Mouse (Mus musculus) regulatory T cell (primary cell): Measurements from ENCODE around the gene Defb42.

Experiments used
- in situ Hi-C: fragments of 300-600 bp; cut with MboI, MseI; formaldehyde crosslinking; loops from one replicate; pipeline ENCODE4 v1.15.1; 2025; ENCODE audit warnings: high pct_unique_total_duplicates

Gene Defb42

DNA sequence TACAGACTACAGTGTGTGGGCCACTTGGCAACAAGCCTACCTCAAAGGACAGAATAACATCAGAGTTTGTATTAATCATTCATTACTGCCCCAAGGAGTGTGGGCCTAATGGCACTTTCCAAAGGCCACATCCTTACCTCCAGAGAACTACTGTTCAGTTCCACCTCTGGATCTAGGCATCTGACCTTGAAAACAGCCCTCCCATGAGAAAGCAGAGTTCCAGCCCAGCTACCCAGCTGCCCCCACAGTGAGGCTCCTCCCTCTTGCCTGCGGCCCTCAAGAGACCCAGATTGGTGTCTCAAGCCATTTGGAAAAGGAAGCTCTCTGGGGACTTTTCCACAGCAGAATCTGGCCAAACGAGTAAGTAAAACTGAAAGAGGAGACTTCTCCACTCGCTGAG lies at the start of gene Defb42:
Gene Defb42, plus strand, starts transcription at position 301 of the 400 bp plus-strand sequence.
- in situ Hi-C loops, result no loop called here

GRCm38 (mm10) chr14:62997777-62998176 lies 49.0 kb upstream of the Defb42 start, which contains the start of gene Defb47:
Gene Defb47, plus strand, starts transcription at chr14:62998077.
- in situ Hi-C loops, result no loop called here

DNA sequence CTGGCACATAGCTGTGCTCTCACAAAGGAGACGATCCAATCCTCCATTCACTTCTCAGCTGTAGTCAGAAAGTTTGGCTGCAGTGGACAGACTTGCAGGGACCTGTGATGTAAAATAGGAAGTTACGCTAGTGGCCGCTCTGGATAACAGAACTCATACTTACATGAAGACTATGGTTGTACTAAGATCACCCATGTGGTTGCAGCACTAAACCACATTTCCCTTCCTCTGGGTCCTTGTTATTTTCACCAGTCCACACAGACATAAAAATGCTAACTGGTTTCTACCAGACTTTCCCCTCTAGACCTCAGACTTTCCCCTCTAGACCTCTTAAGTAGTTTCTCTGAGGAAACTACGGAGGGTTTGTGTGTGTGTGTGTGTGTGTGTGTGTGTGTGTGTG lies 47.8 kb upstream of the Defb42 start:
- in situ Hi-C loops, result no loop called here

GRCm38 (mm10) chr14:63002588-63002987 lies 44.2 kb upstream of the Defb42 start:
- in situ Hi-C loops, result no loop called here

DNA sequence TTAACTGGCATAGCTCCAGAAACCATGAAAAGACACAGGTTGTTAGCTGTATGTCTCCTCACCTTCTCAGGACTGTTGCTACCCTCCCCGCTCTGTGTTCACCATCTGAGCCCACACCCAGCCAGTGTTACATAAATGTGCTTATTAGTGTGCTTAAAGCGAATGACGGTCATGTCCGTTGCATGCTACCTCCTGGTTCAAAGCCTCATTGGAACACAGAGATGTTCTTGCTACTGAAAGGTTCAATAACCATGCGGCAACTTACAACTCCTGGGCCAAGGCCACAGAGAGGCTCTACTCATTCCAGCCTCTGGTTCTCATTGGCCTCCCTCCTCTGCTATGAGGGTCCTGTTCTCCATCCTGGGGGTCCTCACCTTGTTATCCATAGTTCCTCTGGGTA lies 35.3 kb upstream of the Defb42 start, which contains the start of gene Defb43:
Gene Defb43, plus strand, starts transcription at position 301 of the 400 bp plus-strand sequence.
- in situ Hi-C loops, result no loop called here

DNA sequence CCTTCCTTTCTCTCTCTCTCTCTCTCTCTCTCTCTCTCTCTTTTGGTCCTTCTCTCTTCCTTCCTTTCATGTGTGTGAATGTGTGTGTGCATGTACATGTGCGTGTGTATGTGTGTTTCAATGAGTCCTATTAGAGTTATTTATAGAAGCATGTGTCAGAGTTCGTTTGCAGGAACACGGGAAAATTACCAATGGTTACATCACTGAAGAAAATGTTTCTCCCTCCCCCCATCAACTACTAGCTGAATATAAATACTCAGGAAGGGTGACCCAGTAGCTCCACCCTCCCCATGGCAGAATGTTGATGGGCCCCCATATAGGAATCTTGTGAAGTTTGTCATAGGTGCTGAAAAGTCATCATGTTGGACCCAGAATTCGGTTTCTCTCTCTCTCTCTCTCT lies 33.7 kb upstream of the Defb42 start:
- in situ Hi-C loops, result no loop called here

DNA sequence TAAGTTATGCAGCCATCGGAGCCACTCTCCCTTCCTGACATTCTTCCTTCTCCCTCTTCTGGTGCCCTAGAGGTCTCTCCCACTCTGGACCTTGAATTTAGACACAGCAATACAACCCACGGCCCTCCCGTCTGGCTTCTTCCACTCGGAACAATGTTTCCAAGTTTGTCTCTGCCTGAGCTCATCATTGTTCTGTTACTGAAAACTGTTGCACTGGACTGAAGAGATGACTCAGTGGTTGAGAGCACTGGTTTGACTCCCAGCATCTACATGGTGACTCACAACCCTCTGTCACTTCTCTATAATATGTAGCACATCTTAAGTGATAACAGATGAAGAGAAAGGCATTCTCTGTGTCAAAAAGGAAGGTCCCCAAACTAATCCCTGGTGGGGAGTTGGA lies 32.1 kb upstream of the Defb42 start:
- in situ Hi-C loops, result no loop called here

GRCm38 (mm10) chr14:63020524-63021156 lies 26.2 kb upstream of the Defb42 start:
- in situ Hi-C loops, result loop anchor here (5.0 kb wide), 1 partner anchor 1733 kb away; no protein-coding TSS in a partner anchor

DNA sequence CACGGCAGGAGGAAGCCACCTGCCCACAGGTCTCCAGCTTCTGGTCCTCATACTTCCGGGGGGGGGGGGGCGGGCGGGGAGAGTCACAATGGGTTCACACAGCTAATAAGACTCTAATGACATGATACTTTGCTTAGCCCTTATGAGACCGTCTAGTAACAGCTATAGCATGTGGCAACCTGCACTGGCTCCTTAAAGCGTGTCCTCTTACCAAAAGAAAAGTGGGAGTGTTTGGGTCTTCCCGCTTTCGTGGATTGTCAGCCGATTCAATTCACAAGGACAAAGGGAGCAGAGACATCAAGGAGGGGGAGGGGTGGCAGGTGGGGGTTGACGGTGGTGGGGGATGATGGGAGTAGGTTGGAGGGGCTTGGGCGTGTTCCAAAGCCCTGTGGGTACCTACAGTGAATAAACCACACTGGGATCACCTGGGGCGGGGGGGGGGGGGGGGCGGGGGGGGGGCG lies 3.1 kb downstream of the Defb42 start, which contains the start of gene Defb30:
Gene Defb30, minus strand, starts transcription at position 51 of the 461 bp plus-strand sequence.
- in situ Hi-C loops, result no loop called here

DNA sequence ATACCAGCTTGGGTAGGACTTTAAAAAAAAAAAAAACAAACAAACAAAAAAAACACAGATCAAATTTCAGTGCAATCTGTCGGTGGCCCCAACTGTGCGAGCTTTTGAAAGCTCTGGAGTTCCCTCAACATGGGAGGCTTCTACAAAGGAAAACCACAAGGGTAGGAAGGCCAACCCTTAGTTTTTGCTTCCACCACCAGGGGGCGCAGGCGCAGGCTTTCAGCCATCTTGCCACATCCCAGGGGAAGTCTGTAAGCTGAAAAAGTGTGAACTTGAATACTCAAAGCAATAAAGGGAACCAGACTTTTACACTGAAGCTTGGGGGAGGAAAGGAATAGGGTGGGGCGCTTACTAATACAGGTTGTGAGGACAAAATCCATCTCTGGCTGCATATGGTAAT lies 4.0 kb downstream of the Defb42 start:
- in situ Hi-C loops, result no loop called here

DNA sequence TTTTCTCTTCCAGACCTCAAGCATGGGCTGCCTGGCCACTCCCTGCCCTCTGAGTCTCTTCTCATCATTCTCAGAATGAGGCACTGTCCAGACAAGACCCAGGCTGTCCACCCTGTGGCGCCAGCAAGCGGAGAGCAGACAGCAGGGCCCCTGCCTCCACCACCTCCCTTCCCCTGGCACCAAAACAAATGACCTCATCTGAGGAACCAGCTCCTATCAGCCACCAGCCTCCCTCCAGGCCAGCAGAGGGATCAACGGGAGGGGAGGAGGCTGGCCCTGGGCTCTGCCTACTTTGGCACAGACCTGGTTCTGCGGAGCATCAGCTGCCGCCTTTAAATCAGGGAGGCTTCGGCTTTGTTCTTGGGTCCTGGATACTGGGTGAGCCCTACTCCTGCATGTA lies 7.9 kb downstream of the Defb42 start:
- in situ Hi-C loops, result no loop called here

DNA sequence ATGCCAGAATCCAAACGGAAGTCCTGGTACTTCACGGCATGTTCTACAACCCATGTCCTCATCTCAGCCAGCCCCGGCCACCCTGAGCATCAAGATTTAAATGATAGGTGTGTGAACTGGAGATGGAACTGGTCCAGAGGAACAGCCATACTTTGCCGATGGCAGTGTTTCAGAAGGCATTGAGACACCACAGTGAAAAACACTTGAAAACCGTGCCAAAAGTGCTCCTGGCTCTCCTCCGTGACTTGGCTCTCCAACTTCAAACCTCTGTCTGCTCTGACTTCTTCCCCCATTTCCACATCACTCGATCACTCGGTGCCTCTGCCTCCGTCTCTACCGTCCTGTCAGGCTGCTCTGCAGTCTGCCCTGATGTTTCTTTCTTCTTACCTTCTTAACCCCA lies 13.6 kb downstream of the Defb42 start:
- in situ Hi-C loops, result no loop called here

DNA sequence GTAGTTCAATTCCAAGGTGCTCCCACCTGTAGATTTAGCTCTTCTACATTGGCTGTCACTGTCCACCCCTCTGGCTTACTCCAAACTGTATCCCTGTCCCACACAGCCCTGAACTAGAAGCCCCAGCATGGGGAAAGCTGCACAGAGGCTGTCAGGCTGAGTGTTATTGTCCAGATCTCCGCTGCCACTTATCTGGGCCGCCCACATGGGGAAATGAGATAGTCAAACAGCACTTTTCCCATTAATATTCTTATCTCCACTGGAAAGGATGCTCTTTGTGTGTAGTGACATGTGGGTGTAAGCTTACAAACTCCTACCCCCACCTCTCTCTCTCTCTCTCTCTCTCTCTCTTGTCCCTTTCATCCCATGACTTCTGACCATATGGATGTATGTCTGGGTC lies 15.4 kb downstream of the Defb42 start:
- in situ Hi-C loops, result no loop called here

DNA sequence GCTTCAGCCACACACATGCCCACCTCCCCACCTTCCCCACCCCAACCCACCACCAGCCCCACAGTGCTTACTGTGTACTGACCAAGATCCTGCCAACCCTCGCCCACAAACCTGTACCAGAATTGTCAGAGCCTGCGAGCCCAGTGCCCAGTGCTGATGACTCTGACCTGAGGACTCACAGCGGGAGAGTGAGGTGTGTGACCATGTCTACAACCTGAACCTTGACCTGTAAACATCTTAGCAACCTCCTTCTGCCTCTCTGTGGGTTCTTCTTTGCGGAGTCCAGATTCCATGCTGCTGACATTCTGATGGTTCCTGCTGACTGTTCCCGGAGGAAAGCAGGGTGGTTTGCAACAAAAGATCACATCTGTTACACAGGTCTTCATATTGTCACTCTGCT lies 18.6 kb downstream of the Defb42 start:
- in situ Hi-C loops, result loop anchor here (5.0 kb wide), 1 partner anchor 307 kb away; no protein-coding TSS in a partner anchor

GRCm38 (mm10) chr14:63066630-63067310 lies 20.0 kb downstream of the Defb42 start:
- in situ Hi-C loops, result loop anchor here (5.0 kb wide), 1 partner anchor 306 kb away; no protein-coding TSS in a partner anchor

DNA sequence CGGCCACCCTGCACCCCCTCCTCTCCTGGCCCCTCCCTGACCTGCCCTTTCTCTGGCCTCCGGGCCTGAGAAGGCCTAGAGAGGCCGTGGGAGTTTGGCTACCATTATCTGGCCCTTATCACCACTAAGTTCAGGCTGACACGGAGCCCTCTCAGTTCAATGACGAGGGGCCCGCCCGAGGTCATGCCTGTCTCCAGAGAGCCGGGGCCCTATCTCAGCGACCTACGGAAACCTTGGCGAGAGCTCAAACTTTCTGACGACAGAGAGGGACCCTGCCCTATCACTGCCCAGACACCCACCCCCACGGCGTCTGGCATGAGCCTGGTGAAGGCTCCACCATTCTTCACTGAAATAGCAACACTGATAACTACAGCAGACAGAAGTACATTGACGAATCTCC lies 20.9 kb downstream of the Defb42 start:
- in situ Hi-C loops, result loop anchor here (5.0 kb wide), 1 partner anchor 305 kb away; no protein-coding TSS in a partner anchor
